Mouse (Mus musculus): ENCODE measurements around the gene Vipr2. TPM values are rescaled to one million over a fixed set of nuclear protein-coding genes. Genes with fewer than 3 reads are reported as not detected.

Gene Vipr2
- polyA plus RNA-seq, 2 experiments, result 2.9 to 5.6 TPM

- ATAC-seq (ENCODE audit: low FRiP score, low read depth) (no peak), DNase-seq (ENCODE audit: low spot score) (no peak)
- no peak overlapping the region for H3K4me3 ChIP-seq (replicated peaks; ENCODE audit: low read length)
- TF ChIP-seq POLR2A (IDR thresholded peaks at IDR 0.05; ENCODE audit: borderline replicate concordance, extremely low read depth, insufficient read depth, insufficient read length), result no peak
- H3K27ac ChIP-seq (replicated peaks; ENCODE audit: low read depth, low read length), result no peak overlapping the region
- H3K27me3 ChIP-seq (ENCODE audit: control insufficient read depth, insufficient read depth, low read length), result no peaks in the 10 kb centered on the region
- no peak overlapping the region for H3K4me2 ChIP-seq (replicated peaks; ENCODE audit: low read depth, low read length, severe bottlenecking)
- no peaks in the 10 kb centered on the region for H3K36me3 ChIP-seq (ENCODE audit: control insufficient read depth, insufficient read depth, low read length)
- no peaks in the 10 kb centered on the region for H3K9me3 ChIP-seq (ENCODE audit: control insufficient read depth, low read length)
- no peak overlapping the region for H3K9ac ChIP-seq (ENCODE audit: low read depth, low read length, severe bottlenecking)
- 94% methylated on average over 2 of the region's 2 CpGs for WGBS
- H3K4me1 ChIP-seq (ENCODE audit: control insufficient read depth, insufficient read depth, low read length), result no peaks in the 10 kb centered on the region
These were observed 64.3 kb downstream of the Vipr2 start for GRCm38 (mm10) chr12:116141816-116142215.

GRCm38 (mm10) chr12:116142464-116142863, 64.9 kb downstream of the Vipr2 start:
- TF ChIP-seq POLR2A (IDR thresholded peaks at IDR 0.05; ENCODE audit: borderline replicate concordance, extremely low read depth, insufficient read depth, insufficient read length), result no peak
- no peak for ATAC-seq (ENCODE audit: low FRiP score, low read depth)
- Histone ChIP-seq H3K9ac (ENCODE audit: low read depth, low read length, severe bottlenecking) (no peak overlapping the region), H3K9me3 (ENCODE audit: control insufficient read depth, low read length) (no peaks in the 10 kb centered on the region), H3K27me3 (ENCODE audit: control insufficient read depth, insufficient read depth, low read length) (no peaks in the 10 kb centered on the region), H3K4me2 (replicated peaks; ENCODE audit: low read depth, low read length, severe bottlenecking) (no peak overlapping the region), H3K4me3 (replicated peaks; ENCODE audit: low read length) (no peak overlapping the region), H3K4me1 (ENCODE audit: control insufficient read depth, insufficient read depth, low read length) (no peaks in the 10 kb centered on the region), H3K36me3 (ENCODE audit: control insufficient read depth, insufficient read depth, low read length) (no peaks in the 10 kb centered on the region), H3K27ac (replicated peaks; ENCODE audit: low read depth, low read length) (no peak overlapping the region)
- 84% methylated on average over 3 of the region's 3 CpGs for WGBS
- DNase-seq (ENCODE audit: low spot score), result no peak

GRCm38 (mm10) chr12:116145246-116145645, 67.7 kb downstream of the Vipr2 start:
- 57% methylated on average over 5 of the region's 5 CpGs for WGBS
- H3K9ac ChIP-seq (ENCODE audit: low read depth, low read length, severe bottlenecking), result no peak overlapping the region
- no peaks in the 10 kb centered on the region for H3K9me3 ChIP-seq (ENCODE audit: control insufficient read depth, low read length)
- H3K4me1 ChIP-seq (ENCODE audit: control insufficient read depth, insufficient read depth, low read length), result no peaks in the 10 kb centered on the region
- H3K27me3 ChIP-seq (ENCODE audit: control insufficient read depth, insufficient read depth, low read length), result no peaks in the 10 kb centered on the region
- no peak for ATAC-seq (ENCODE audit: low FRiP score, low read depth)
- H3K36me3 ChIP-seq (ENCODE audit: control insufficient read depth, insufficient read depth, low read length), result no peaks in the 10 kb centered on the region
- no peak overlapping the region for H3K4me2 ChIP-seq (replicated peaks; ENCODE audit: low read depth, low read length, severe bottlenecking)
- no peak overlapping the region for H3K27ac ChIP-seq (replicated peaks; ENCODE audit: low read depth, low read length)
- no peak overlapping the region for H3K4me3 ChIP-seq (replicated peaks; ENCODE audit: low read length)
- TF ChIP-seq POLR2A (IDR thresholded peaks at IDR 0.05; ENCODE audit: borderline replicate concordance, extremely low read depth, insufficient read depth, insufficient read length), result no peak
- DNase-seq (ENCODE audit: low spot score), result no peak

- H3K36me3 ChIP-seq (ENCODE audit: control insufficient read depth, insufficient read depth, low read length), result no peaks in the 10 kb centered on the region
- no peaks in the 10 kb centered on the region for H3K27me3 ChIP-seq (ENCODE audit: control insufficient read depth, insufficient read depth, low read length)
- DNase-seq (ENCODE audit: low spot score), result no peak
- no peak for TF ChIP-seq POLR2A (IDR thresholded peaks at IDR 0.05; ENCODE audit: borderline replicate concordance, extremely low read depth, insufficient read depth, insufficient read length)
- ATAC-seq (ENCODE audit: low FRiP score, low read depth), result no peak
- H3K9ac ChIP-seq (ENCODE audit: low read depth, low read length, severe bottlenecking), result no peak overlapping the region
- no peak overlapping the region for H3K4me3 ChIP-seq (replicated peaks; ENCODE audit: low read length)
- no peak overlapping the region for H3K4me2 ChIP-seq (replicated peaks; ENCODE audit: low read depth, low read length, severe bottlenecking)
- H3K9me3 ChIP-seq (ENCODE audit: control insufficient read depth, low read length), result no peaks in the 10 kb centered on the region
- WGBS, result 94% methylated on average over 1 of the region's 1 CpGs
- H3K4me1 ChIP-seq (ENCODE audit: control insufficient read depth, insufficient read depth, low read length), result no peaks in the 10 kb centered on the region
- no peak overlapping the region for H3K27ac ChIP-seq (replicated peaks; ENCODE audit: low read depth, low read length)
These were observed 68.2 kb downstream of the Vipr2 start for GRCm38 (mm10) chr12:116145686-116146085.

GRCm38 (mm10) chr12:116146996-116147634, 69.6 kb downstream of the Vipr2 start:
- Histone ChIP-seq H3K9ac (ENCODE audit: low read depth, low read length, severe bottlenecking) (no peak overlapping the region), H3K36me3 (ENCODE audit: control insufficient read depth, insufficient read depth, low read length) (no peaks in the 10 kb centered on the region), H3K4me2 (replicated peaks; ENCODE audit: low read depth, low read length, severe bottlenecking) (no peak overlapping the region), H3K4me1 (ENCODE audit: control insufficient read depth, insufficient read depth, low read length) (no peaks in the 10 kb centered on the region), H3K27me3 (ENCODE audit: control insufficient read depth, insufficient read depth, low read length) (no peaks in the 10 kb centered on the region), H3K27ac (replicated peaks; ENCODE audit: low read depth, low read length) (no peak overlapping the region), H3K9me3 (ENCODE audit: control insufficient read depth, low read length) (no peaks in the 10 kb centered on the region), H3K4me3 (replicated peaks; ENCODE audit: low read length) (no peak overlapping the region)
- ATAC-seq (ENCODE audit: low FRiP score, low read depth) (no peak), DNase-seq (ENCODE audit: low spot score) (no peak)
- TF ChIP-seq POLR2A (IDR thresholded peaks at IDR 0.05; ENCODE audit: borderline replicate concordance, extremely low read depth, insufficient read depth, insufficient read length), result no peak
- WGBS, result 61% methylated on average over 8 of the region's 8 CpGs

Data from limb, embryonic 14.5 days (tissue).